Mouse (Mus musculus) thymus, postnatal 36 days (tissue): ENCODE measurements around the gene Adgrl2.

Experiments
- DNase-seq, 2 experiments: peaks; one replicate each; pipeline ENCODE4 v3.0.0; 2022; ENCODE audit warnings: mixed read lengths in 2 of 2

The Adgrl2 gene

DNA sequence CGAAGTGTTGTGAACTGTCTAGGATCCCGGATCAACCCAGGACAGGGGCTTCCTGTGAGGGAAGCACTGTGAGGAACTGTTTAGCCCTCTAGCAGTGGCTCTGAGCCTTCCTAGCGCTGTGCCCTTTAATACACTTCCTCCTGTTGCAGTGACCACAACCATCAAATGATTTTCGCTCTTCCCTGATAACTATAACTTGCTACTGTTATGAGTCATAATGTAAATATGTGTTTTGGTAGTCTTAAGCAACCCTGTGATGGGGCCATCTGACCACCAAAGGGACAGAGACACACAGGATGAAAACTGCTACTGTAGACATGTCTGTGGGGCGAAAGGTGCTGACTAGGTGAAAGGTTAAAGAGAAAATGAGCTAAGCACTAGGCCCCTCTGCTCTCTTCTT lies 71.9 kb downstream of the Adgrl2 start:
- no peak for DNase-seq

DNA sequence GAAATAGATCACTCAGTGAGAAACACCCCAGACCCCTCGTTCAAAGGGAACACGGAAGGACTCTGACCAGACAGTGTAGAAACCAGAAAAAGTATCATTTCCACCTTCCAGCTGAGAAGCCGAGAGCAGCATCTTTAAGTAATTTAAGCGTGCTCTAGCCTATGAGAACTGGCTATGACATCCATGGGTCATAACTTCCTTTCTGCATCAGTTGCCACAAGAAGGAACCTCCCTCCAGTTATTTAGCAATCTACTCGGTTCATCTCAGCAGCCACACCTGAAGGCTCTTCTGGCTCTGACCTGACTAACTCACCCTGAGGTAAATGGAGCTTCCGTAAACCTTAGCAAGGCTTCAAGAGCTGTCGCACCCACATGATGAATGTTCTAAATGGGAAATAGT lies 72.5 kb downstream of the Adgrl2 start:
- DNase-seq, result no peak

DNA sequence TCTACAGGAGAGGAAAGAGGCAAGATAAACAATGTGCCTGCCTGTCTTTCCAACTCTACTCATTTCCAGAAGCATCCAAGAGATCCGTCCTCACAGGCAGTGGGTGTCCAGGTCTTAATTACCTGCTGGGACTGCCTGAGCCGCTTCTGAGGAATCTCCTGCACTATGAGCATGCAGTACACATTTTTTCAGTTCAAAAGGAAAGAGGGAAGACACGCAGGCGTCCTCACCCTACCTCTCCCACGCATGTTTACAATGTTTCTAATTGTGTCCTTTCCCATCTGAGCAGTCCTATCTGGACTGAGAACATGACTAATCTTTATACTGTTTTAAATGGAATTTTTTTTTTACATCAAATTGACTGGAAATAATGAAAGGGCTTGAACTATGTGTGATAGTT lies 74.1 kb downstream of the Adgrl2 start:
- no peak for DNase-seq

- no peak for DNase-seq
These were observed 77.2 kb downstream of the Adgrl2 start for GRCm38 (mm10) chr3:148912944-148913684.

GRCm38 (mm10) chr3:148912536-148912935 lies 77.8 kb downstream of the Adgrl2 start:
- no peak for DNase-seq

DNA sequence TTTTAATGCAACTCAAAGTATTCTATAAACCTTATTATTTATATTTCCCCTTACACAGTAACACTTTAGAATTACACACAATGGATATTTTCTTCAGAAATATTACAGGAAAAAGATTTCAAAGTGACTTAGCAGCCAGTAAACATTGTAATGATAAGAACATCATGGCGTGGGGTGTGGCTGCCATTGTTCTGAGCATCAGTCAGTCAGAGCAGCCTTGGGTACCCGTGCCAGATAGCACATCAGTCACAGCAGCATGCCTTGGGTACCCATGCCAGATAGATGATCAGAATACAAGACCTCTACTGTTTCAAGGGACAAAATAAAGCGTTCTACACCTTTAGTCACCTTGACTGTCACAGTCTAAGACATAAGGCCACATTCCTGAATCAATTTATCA lies 82.5 kb downstream of the Adgrl2 start:
- DNase-seq, result no peak

DNA sequence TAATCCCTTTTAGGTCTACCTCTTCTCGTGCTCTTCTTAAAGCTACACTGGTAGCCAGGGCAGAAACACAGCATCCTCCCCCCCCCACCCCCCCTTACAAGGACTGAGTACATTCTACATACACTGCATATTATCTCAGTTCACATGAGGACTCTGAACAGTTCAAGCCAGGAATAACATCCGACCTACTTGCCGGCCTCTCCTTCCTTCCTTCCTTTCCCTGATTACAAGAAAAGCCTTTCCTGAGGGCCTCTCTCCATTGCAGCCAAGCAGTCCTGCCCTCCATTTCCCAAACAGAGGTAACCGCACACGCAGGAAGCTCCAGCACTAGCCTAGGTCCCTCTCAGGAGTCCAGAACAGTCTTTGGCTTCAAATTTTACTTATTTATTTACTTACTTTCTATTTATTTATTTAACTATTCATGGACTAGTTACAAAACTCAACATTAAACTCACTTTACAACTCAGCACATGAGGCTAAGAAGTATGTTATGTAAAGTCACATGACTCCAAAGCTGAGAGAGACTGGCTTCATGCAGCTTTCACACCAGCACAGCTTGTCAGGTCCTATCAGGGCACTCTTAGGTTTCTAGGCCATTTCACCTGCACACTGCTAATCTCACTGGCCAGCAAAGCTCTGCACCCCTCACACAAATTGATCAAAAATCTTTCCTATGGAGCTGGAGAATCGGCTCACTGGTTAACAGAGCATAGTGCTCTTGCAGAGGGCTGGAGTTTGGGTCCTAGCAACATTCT lies 83.2 kb downstream of the Adgrl2 start:
- DNase-seq, result no peak

GRCm38 (mm10) chr3:148905906-148906779 lies 84.2 kb downstream of the Adgrl2 start:
- DNase-seq, result no peak

- DNase-seq, result no peak
These were observed 84.9 kb downstream of the Adgrl2 start for GRCm38 (mm10) chr3:148905435-148905834.

DNA sequence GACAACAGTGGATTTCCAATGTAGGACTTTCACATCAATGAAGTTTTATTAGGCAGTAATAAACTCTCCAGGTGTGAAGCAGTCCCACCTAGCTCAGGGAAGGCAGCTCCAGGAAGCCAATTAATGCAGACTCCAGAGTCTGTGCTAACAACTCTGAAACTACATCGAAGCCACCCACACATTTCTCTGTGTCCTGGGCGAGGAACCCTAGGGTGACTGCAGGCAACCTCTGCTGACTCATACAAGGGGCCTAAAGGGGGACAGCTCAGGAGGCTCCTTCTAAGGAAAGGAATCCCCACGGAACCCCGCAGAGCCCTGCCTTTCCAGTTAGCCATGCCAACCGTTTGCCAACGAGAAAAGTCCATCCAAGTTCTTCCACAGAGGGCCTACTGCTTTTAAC lies 90.5 kb downstream of the Adgrl2 start:
- DNase-seq, result no peak

DNA sequence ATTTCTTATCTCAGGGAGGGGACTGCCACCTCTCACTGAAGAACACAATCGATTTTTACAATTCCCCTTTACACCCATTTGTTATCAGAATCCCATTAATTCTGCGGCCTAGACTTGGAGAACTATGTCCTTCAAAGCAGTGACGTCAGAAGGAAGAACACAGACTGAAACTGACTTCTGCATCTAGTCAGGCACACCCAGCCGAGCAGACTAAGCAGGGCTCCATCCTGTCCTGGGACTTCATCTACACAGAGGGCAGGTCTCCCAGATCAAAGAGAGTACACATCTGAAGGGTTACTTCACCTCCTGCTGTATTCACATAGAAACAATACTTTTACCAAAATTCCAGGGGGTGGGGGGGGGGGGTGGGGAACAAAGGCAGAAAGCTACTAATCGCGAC lies 90.9 kb downstream of the Adgrl2 start:
- DNase-seq, result no peak

GRCm38 (mm10) chr3:148898535-148899250 lies 91.7 kb downstream of the Adgrl2 start:
- DNase-seq, result no peak

DNA sequence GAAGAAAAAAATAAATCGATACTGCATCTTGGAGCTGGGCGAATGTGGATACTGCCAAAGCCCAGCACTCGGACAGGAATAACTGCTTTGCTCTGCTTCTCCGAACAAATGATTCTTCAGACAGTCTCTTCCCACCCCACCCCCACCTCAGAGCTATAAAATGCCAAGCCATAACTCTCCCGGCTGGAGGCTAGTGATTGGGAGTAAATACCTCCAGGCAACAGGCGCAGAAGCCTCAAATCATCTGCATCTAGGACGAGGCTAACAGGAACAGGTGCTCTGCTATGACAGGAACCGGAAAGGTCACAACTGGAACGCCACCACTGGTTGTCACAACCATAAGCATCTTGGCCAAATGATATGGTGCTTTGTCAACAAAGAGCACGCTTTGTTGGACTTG lies 94.1 kb downstream of the Adgrl2 start:
- no peak for DNase-seq

DNA sequence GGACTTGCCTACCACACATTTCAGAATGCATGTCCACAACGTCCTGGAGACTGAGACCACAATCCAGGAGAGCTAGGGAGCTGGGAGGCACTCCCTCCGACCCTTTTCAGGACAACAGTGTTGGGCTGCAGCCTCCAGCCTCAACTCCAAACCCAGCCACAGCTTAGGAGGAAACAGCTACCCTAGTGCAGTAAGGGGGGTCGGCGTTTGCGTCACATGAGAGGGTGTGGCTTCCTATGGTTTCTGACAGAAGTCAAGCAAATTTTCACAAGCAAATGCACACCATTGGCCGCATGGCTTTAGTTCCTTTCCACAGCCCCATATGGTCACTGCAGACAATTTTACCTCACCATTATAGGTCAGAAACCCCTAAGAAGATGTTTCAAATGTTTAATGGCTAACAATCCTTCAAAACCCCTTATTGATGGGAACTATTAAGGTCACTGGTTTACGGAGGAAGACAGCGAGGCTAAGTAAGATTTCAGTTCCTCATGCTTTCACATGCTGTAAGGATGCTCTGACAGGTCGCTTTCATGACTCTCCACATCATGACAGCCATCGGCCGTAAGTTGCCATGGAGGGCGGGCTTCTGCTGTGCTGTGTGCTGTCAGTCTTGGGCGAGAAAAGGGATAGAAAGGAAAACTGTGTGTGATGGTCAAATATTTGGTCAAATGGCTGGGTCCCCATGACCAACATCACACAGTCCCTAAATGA lies 94.8 kb downstream of the Adgrl2 start:
- peak; percentile 27 to 29 for DNase-seq

- DNase-seq, result no peak
These were observed 95.5 kb downstream of the Adgrl2 start for GRCm38 (mm10) chr3:148894867-148895266.

- DNase-seq, result no peak
These were observed 102.5 kb downstream of the Adgrl2 start for GRCm38 (mm10) chr3:148887902-148888301.

GRCm38 (mm10) chr3:148886956-148887355 lies 103.4 kb downstream of the Adgrl2 start:
- DNase-seq, result no peak

DNA sequence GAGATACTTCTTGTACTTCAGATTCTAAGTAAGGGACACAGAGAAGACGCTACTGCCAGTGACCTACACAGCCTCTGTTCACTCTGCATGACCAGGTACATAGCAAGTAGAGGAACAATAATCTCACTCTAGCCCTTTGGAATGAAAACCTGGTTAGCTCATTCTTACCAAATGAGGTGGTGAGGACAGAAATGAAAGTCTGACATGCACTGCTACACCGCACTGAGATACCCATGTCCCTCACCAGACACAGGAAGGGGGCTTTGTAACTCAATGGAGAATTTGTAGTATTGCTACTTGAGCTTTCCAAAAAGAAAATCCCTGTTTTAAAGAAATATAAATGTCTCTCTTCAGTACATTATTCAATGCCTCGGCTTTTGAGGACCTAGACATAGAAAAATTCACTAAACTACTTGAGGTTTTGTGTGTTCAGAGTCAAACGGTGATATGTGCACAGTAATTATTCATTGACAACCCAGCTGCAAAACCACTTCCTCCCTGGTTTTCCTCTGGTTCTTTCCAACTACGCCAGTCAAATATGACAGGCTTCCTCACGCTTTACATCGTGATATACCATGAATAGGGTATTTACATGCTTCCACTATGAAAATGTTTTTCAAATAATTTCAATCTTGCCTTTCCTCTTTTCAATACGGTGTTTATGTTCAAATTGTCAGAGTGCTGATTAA lies 104.2 kb downstream of the Adgrl2 start:
- no peak for DNase-seq

DNA sequence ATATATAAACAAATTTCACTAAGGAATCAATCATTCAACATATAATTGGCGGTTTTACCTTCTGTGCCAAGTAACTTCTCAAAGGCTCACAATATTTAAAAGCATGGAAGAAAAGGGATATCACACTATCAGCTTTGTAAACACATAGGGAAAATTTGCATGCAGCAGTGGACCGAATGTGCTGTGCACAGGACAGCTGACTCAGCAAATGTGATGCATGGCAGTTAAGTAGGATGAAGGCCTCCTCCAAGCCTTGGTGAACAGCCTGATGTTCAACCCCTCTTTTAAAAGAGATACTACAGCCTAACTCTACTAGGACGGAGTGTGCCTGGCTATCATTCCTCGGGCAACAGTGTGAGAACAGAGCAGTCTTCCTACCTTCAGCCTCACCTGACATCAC lies 105.2 kb downstream of the Adgrl2 start:
- no peak for DNase-seq

- no peak for DNase-seq
These were observed 108.9 kb downstream of the Adgrl2 start for GRCm38 (mm10) chr3:148881431-148881830.

DNA sequence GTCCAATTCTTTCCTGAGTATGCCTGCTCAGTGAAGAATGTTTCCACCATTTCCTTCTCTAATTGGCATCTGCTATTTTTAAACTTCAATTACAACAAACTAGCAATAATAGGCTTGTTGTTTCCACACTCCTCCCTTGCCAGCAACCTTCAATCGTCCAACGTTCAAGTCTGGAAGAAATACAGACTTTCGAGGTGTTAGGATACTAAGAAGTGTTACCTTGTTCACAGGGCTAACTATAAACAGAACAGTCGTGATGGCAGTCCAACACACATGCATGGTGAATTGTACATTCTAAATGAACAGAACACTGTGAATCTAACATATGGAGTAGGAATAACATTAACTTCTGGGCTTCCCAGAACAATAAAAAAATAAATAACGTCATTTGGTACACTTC lies 117.8 kb downstream of the Adgrl2 start:
- no peak for DNase-seq
